ENCODE assay signal across 27 mouse cellular contexts in the genomic region with DNA sequence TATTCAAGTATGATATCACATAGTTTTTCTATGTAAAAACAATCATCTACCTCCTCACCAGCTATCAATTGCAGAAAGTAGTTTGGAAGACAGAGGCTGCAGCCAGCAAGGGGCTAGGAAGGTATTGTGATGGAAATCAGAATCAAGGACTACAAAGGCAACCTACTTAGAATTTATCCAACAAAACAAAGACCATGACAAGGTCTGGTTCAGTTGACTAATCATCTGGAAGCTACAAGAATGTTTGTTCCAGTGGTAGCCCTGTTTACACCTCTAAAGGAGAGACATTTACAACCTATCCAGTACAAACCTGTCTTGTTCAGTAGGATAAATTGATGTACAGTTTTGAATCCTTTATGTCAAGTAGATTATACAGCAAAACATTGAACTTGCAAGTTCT.
"Had no signal": no experiment of that assay in that cellular context is flagged by ENCODE, and none has a peak within 500 bp of the region (broad histone marks: within the 10 kb centered on the region; RNA-seq: fewer than 3 reads in every experiment).

No protein-coding gene starts in this region.

- H3K27ac ChIP-seq: embryonic facial prominence, embryonic 10.5 days; embryonic facial prominence, embryonic 12.5 days; embryonic facial prominence, embryonic 13.5 days; embryonic facial prominence, embryonic 15.5 days; forebrain, embryonic 10.5 days; forebrain, embryonic 12.5 days; forebrain, embryonic 13.5 days; forebrain, embryonic 15.5 days; gastrocnemius, adult 2 months; heart, adult 2 months; heart, embryonic 10.5 days had no signal

- H3K36me3 ChIP-seq: embryonic facial prominence, embryonic 10.5 days; embryonic facial prominence, embryonic 12.5 days; embryonic facial prominence, embryonic 13.5 days; embryonic facial prominence, embryonic 15.5 days; forebrain, embryonic 10.5 days; forebrain, embryonic 12.5 days; forebrain, embryonic 15.5 days; heart, embryonic 10.5 days had no signal

- ATAC-seq: forebrain, embryonic 13.5 days; forebrain, embryonic 14.5 days; forebrain, embryonic 15.5 days; forebrain, embryonic 16.5 days; forebrain, postnatal 0 days had no signal

- H3K4me2 ChIP-seq: embryonic facial prominence, embryonic 12.5 days; embryonic facial prominence, embryonic 13.5 days; embryonic facial prominence, embryonic 15.5 days; forebrain, embryonic 12.5 days; forebrain, embryonic 13.5 days; forebrain, embryonic 15.5 days had no signal

- H3K9me3 ChIP-seq: embryonic facial prominence, embryonic 10.5 days; embryonic facial prominence, embryonic 12.5 days; embryonic facial prominence, embryonic 13.5 days; embryonic facial prominence, embryonic 15.5 days; forebrain, embryonic 10.5 days; forebrain, embryonic 12.5 days; forebrain, embryonic 13.5 days; forebrain, embryonic 15.5 days; heart, embryonic 10.5 days had no signal

- DNase-seq: cerebellum, adult 9-11 months; cerebellum, postnatal 10 days; cerebellum, postnatal 14 days; cerebellum, postnatal 25 days; cerebellum, postnatal 36 days; embryo, embryonic 11 days; forebrain, postnatal 0 days; gastrocnemius, adult 2 months; gastrocnemius, postnatal 10 days; gastrocnemius, postnatal 14 days; gastrocnemius, postnatal 25 days; gastrocnemius, postnatal 36 days; heart, adult 11 months; heart, adult 18-20 months; heart, adult 2 months had no signal

- H3K9ac ChIP-seq: embryonic facial prominence, embryonic 12.5 days; embryonic facial prominence, embryonic 13.5 days; embryonic facial prominence, embryonic 15.5 days; forebrain, embryonic 12.5 days; forebrain, embryonic 13.5 days; forebrain, embryonic 15.5 days; forebrain, postnatal 0 days had no signal

- H3K27me3 ChIP-seq: embryonic facial prominence, embryonic 12.5 days; embryonic facial prominence, embryonic 13.5 days; embryonic facial prominence, embryonic 15.5 days; forebrain, embryonic 12.5 days; forebrain, embryonic 13.5 days; forebrain, embryonic 15.5 days had no signal

- H3K4me1 ChIP-seq: embryonic facial prominence, embryonic 10.5 days; embryonic facial prominence, embryonic 12.5 days; embryonic facial prominence, embryonic 13.5 days; embryonic facial prominence, embryonic 15.5 days; forebrain, embryonic 10.5 days; forebrain, embryonic 12.5 days; forebrain, embryonic 13.5 days; forebrain, embryonic 15.5 days; heart, embryonic 10.5 days had no signal

- H3K4me3 ChIP-seq: embryonic facial prominence, embryonic 10.5 days; embryonic facial prominence, embryonic 12.5 days; embryonic facial prominence, embryonic 13.5 days; embryonic facial prominence, embryonic 15.5 days; erythroblast, embryonic 14.5 days; forebrain, embryonic 10.5 days; forebrain, embryonic 12.5 days; forebrain, embryonic 13.5 days; forebrain, embryonic 15.5 days; gastrocnemius, adult 2 months; heart, adult 2 months; heart, embryonic 10.5 days had no signal
